Mouse (Mus musculus): ENCODE results near the gene Il12b.
"Not testable (repeated sequence)": the region's sequence is repeated elsewhere in the genome, so short reads cannot be mapped to it uniquely, and the experiment has no call there.

Gene Il12b

GRCm38 (mm10) chr11:44413371-44413770 is 13.5 kb downstream of the Il12b start:
- DNase-seq = no peak

- DNase-seq = no peak
Measured at GRCm38 (mm10) chr11:44414605-44415004, 14.7 kb downstream of the Il12b start.

DNA sequence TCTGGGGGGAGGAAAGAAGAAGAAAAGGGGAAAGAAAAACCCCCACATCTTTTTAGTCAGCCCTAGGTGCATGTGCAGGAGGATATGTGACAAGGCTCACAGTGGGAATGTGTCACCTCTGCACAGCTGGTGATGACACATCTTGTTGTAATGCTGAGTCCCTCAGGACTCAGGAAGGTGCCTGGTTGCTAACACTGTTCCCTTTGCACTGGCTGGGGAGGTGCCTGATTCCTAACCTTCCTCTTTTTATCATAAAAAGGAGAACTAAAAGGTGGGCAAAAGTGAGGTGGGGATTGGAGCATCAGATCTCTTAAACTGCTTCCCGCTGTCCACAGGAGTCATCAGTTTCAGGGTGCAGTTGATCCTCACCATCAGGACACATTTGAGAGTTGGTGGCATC is 17.5 kb downstream of the Il12b start:
- no peak for DNase-seq

GRCm38 (mm10) chr11:44422337-44423111 is 22.7 kb downstream of the Il12b start:
- no peak for DNase-seq

DNA sequence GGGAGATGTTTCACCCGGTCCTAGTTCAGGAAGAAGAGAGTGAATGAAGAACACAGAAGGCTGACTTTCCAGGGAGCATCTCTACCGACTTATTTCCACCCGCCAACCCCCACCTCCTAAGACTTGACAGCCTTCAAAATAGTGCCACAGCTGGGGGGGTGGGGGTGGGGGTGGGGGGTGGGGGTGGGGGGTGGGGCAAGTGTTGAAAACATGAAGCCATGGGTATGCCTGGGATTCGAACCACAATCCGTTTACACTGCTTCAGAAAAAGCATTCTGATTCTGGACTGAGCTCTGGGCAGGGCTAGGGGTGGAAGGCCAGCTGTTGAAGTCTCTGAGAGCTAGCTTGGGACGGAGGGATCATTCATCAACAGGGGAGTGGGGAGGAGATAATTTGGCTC is 23.4 kb downstream of the Il12b start:
- no peak for DNase-seq

GRCm38 (mm10) chr11:44423955-44424354 is 24.1 kb downstream of the Il12b start:
- no peak for DNase-seq

- DNase-seq = no peak
Measured at GRCm38 (mm10) chr11:44425006-44425405, 25.1 kb downstream of the Il12b start.

DNA sequence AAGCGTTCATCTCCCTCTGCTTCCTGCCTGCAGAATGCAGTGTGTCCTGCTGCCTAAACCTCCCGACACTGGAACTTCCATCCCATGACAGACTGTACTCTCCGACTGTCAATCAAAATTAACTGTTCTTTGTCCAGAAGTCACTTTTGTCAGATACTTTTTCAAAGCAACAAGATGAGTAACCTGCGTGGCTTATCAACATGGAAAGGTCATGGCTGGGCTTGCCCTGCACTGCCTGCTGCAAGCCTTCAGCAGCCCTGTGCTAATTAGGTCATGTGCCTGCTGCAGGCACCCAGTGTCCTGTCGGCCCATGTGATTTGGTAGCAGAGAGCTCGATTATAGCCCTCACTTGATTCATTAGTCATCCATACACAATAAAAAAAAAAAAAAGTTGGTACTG is 25.8 kb downstream of the Il12b start:
- DNase-seq = no peak

DNA sequence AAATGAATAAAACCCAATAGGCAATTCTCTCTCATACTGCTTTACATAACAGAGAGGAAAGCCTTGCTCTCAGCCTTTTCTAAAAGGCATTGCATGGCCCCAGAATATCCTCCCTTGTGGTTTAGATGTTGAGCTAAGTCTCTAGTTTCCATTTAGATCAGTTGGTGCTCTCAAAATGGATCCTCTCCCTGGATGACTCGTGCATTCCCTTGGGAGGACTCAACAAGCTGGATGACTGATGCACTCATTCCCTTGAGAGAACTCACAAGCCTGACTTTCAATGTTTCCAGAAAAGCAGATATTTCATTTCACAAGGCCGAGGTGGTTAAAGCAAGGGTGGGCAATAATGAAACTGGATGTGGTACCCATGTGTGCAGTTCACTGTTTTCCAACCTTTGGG is 28.1 kb downstream of the Il12b start:
- no peak for DNase-seq

GRCm38 (mm10) chr11:44430036-44430435 is 30.2 kb downstream of the Il12b start:
- no peak for DNase-seq

GRCm38 (mm10) chr11:44437786-44438185 is 37.9 kb downstream of the Il12b start:
- no peak for DNase-seq

GRCm38 (mm10) chr11:44451046-44451445 is 51.2 kb downstream of the Il12b start:
- no peak for DNase-seq

- DNase-seq = not testable (repeated sequence)
Measured at GRCm38 (mm10) chr11:44452016-44452415, 52.2 kb downstream of the Il12b start.

DNA sequence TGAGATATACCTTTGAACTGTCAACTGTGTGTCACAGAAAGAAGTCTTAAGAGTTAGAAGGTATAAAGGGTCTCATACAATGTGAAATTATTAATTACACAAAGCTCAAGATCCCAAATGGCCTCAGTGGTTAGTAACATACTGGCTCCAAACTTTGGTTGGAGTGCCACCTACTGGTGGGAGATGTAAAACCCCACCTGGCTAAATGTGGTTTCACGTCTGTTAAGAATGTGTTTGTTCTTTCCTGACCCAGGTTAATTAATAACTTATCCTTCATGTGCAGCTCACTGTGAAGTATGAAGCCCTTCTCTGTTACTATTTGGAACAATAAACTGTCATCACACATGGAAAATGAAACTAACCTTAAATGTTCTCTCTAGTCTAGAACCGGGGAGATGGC is 53.6 kb downstream of the Il12b start:
- DNase-seq = no peak

- DNase-seq = no peak
Measured at GRCm38 (mm10) chr11:44461493-44461892, 61.6 kb downstream of the Il12b start.
